Mouse (Mus musculus) splenic B cell, adult 2 months (primary cell): ENCODE data around the gene Prkca.

Experiments
- DNase-seq: peaks from one replicate; pipeline ENCODE4 v3.0.0-alpha.2; 2011; ENCODE audit warnings: low read depth, low spot score
- H3K27me3 ChIP-seq: 2 replicates; pipeline ENCODE4 v1.6.1; 2012; ENCODE audit warnings: mild to moderate bottlenecking, low read length, moderate library complexity, mixed read lengths; ENCODE audit not compliant: control insufficient read depth, poor library complexity, insufficient read depth, severe bottlenecking
- H3K36me3 ChIP-seq: 2 replicates; pipeline ENCODE4 v1.6.1; 2012; ENCODE audit warnings: mild to moderate bottlenecking, low read length, moderate library complexity, mixed read lengths; ENCODE audit not compliant: control insufficient read depth, poor library complexity, insufficient read depth, severe bottlenecking

Prkca gene

DNA sequence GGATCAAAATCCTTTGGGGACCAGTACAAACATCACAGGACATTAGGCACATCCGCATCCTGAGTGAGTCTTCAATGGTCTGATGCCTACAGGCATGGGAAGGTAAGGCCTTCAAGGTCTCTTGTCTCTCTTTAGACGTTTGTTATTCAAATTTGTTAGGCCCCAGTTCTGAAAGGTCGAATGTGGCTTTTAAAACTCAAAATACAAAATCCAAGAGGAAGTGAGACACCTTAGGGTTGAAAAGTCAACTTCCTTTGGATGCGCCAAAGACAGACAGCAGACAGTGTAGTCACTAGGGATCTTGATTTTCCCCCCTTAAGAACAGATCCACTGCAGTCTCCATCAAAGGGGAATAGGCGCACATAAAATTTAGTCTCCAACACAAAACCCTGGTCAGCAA is 187.6 kb downstream of the Prkca start:
- DNase-seq, result no peak
- H3K36me3 ChIP-seq, result no peaks in the 10 kb centered on the region
- H3K27me3 ChIP-seq, result no peaks in the 10 kb centered on the region

DNA sequence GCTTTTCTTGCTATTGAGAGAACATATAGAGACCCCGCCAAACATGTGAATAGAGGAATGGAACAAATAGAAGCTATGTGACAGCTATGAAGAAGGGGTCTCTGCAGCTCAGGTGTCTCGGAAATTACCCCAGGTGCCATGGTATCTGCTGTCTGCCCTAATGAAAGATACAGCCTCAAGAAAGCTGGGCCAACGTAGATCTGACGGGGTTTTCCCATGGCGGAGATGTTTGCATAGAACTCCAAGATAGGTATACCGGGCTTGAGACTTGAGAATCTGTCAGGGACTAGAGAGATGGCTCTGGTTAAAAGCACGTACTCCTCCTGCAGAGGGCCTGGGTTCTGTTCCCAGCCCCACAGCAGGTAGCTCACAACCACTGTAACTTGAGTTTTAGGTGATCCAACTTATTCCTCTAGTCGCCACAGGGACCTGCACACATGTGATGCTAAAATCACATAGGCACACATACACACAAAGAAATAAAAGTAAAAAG is 188.6 kb downstream of the Prkca start:
- H3K27me3 ChIP-seq, result no peaks in the 10 kb centered on the region
- no peaks in the 10 kb centered on the region for H3K36me3 ChIP-seq
- DNase-seq, result no peak

DNA sequence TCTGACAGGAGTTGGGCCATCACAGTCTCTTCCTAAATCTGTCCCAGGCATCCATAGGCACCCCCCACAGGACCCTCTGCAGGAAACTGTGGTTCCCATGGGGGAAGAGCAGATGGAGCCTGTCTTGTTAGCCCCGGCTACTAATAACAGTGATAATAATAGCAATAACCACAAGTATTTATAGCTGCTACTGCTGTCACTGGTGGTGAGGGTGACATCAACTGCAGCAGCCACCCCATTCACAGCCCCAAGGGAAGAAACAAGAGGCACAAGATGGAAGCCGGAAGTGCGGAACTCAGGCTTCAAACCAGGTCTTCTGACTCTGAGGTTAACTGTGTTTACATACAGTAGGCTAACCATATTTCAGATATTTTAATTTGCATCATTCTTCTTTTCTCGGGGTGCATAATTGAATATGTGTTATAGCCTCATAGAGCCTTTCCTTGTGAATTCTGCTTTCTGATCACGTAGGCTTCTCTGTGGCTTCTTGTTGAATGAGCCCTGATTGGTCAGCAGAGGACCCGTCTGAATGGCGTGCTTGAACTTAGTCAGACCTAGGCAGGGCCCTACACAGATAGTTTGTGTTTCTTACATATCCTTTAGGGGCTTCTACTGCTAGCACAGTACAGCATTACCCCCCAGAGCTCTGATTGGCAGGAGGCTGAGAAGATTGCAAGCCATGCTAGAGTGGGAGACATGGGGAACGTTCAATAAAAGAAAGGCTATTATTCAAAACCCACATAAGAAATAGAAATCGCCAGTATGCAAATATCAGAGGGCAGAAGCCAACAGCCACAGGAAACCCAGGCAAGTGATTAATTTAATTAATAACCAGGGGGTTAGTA is 189.5 kb downstream of the Prkca start:
- Histone ChIP-seq H3K27me3 (no peaks in the 10 kb centered on the region), H3K36me3 (no peaks in the 10 kb centered on the region)
- peak; percentile 79 for DNase-seq

DNA sequence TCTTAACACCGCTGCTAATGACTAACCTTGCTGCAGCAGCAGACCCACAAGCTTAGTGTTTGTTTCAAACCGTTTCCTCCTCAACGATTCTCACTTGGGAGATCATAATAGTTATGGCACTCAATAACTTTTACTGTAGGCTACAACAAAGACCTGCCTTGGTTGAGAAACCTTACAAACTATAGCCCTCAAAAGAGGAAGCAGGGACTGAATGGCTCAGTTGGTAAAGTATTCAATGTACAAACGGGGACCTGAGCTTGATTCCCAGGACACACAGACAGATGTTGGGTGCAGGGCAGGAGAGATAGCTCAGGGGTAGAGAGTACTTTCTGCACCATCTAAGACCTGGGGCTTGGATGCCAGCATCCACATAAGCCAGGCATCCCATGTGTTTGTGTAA is 191.1 kb downstream of the Prkca start:
- H3K27me3 ChIP-seq, result no peaks in the 10 kb centered on the region
- DNase-seq, result peak; percentile 55
- H3K36me3 ChIP-seq, result no peaks in the 10 kb centered on the region

DNA sequence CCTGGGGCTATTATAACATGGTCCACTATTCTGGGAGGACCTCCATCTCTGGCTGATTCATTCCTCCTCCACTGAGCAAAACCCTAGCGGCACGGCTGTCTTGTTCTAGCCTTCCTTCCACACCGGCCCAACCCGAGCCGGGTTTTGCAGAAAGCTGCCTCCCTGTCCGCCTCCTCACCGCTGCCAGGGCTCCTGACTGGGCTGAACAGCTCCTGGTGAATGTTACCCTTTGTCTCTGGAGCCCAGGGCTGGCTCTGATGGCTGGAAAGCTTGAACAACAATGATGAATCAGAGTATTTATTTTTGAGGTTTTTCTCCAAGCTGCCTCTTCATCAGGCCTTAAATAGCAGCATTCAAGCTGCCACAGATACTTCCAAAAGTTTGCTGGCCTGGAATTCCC is 193.3 kb downstream of the Prkca start:
- Histone ChIP-seq H3K36me3 (no peaks in the 10 kb centered on the region), H3K27me3 (no peaks in the 10 kb centered on the region)
- no peak for DNase-seq

DNA sequence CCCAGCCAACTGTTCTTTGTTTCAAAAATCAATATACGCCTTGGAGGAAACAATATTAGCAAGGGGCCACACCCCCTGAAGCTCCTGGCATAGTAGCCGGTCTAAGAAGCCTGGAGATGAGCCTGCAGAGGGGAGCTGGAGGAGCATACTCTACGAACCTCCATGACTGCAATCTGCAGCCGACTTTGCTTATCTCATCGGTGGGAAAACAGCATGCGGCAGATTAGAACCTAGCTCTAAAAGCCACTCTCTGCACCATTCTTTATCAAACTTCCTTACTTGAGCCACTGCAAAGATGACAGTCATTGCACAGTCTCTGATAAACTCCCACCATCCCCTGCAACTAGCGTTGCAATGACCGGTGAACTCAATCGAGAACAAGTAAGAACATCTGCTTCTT is 194.5 kb downstream of the Prkca start:
- no peaks in the 10 kb centered on the region for H3K36me3 ChIP-seq
- no peak for DNase-seq

DNA sequence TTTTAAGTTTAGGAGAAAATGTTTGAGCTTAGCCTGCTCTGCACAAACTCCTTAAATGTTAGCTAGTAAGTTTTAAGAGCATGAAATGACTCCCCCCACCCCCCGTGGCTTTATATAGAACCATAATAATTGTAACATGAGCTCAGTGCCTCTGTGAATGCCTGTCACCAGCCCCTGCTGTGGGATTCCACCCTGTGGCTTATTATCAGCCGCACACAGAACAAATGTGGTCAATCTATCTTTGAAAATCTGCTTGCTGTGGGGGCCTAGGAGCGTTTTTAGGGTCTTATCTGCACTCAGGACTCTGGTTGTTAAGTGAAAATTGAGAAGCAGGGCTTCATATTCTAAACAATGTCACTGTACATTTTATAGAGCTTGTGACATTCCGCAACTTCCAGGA is 195.2 kb downstream of the Prkca start:
- no peaks in the 10 kb centered on the region for H3K27me3 ChIP-seq
- DNase-seq, result no peak
- H3K36me3 ChIP-seq, result no peaks in the 10 kb centered on the region

More for the DNA sequence above, 194.5 kb downstream of the Prkca start:
- no peaks in the 10 kb centered on the region for H3K27me3 ChIP-seq

DNA sequence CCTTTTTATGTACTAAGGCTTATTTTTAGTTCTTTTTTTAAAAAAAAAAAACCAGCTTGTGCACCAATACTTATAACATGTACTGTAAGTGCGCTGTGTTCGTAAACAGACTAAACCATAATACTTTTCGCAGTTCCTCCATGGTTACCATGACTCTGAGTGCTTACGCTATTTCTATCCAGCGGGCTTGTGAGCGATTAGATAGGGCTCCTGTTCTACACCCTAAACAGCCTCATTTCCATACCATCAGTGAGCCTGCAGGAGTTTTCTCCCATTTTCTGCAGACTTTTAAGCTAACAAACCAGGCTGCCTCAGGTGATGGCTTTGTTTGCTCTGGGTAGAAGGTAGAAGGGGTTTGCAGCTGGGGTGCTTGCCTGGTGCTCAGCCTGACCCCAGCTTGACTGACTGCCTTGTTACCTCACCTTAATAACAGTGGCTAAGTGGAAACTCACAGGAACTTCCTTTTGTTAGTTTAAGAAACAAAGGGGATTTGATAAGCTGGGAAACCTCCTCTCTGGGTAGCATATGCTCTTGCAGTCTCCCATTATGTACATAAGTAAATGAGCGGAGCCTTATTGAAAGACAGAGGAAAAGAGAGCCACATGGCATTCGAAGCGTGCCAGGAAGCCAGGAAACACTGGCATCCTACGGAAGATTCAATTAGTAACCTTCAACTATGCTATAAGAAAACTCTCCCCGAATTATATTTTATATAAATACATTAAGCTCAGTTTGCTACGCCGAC is 197.8 kb downstream of the Prkca start:
- DNase-seq, result no peak
- no peaks in the 10 kb centered on the region for H3K36me3 ChIP-seq
- no peaks in the 10 kb centered on the region for H3K27me3 ChIP-seq

DNA sequence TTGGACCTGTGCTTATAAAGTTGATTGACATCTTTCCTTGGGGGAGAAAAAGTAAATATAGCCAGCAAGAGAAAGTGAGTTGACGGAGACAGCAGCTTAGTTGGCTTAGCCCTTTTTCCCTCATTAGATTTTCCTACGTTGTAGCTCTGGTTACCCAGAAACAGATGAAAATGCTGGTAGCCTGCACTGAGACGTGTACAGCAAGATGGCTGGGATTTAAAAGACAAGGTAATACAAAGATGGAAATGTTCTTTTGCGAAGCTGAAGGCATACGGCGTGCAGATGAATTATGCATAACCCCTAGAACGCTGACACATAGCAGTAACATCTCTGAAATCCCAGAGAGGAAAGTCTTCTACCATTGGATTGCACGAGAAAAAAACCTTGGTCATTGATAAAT is 198.6 kb downstream of the Prkca start:
- H3K36me3 ChIP-seq, result no peaks in the 10 kb centered on the region
- no peak for DNase-seq
- H3K27me3 ChIP-seq, result no peaks in the 10 kb centered on the region

DNA sequence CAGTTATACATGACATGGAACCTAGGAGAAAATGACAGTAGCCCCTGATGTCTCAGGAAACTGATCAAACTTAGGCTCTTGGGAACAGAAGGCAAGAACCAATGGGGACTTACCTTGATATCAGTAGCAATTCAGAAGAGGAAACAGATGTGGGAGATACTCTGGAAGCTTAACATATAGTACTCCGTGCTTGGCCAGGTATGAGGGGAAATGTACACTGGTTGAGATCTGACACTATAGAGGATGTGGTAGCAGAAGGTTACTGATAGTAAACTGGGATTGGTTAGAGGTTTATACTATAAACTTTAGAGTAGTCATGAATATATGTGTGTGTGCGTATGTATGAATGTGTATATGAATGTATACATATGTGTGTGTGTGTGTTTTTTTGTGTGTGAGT is 200.0 kb downstream of the Prkca start:
- no peak for DNase-seq
- H3K27me3 ChIP-seq, result no peaks in the 10 kb centered on the region
- no peaks in the 10 kb centered on the region for H3K36me3 ChIP-seq

DNA sequence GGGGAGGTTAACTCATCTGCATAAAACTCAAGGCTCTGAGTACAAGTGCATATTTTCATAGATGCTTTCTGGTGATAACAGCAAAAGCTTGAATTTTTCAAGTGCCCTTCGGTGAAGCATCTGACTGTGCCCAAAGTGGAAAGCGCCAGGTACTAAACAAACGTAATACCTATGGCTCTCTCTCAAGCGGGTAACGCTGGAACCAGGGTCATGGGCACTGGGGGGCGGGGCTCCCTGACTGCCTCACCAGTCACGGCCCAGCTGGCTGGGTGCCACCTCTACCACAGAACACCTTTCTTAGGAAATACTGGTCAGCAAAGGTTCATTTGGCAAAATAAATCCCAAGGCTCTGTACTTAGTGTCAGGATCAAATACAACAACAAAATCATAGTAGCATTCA is 203.7 kb downstream of the Prkca start:
- no peaks in the 10 kb centered on the region for H3K36me3 ChIP-seq
- no peak for DNase-seq
- no peaks in the 10 kb centered on the region for H3K27me3 ChIP-seq

DNA sequence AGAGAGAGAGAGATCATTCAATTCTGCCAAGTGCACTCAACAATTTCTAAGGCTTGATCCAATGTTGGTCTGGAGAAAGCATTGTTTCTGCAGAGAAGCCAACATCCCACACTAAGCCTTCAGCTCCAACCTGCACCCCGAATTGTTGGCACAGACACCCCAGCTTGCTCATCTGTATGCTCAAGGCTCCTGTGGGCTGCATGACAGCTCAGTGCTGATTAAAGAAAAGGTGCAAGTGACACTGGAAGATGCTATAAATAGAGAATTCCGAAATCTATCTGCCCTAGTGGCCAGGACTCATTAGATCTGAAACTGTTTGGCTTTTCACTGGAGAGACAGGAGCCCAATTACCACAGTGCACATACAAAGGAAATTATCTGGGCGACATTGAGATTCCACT is 207.4 kb downstream of the Prkca start:
- Histone ChIP-seq H3K27me3 (no peaks in the 10 kb centered on the region), H3K36me3 (no peaks in the 10 kb centered on the region)
- DNase-seq, result no peak

DNA sequence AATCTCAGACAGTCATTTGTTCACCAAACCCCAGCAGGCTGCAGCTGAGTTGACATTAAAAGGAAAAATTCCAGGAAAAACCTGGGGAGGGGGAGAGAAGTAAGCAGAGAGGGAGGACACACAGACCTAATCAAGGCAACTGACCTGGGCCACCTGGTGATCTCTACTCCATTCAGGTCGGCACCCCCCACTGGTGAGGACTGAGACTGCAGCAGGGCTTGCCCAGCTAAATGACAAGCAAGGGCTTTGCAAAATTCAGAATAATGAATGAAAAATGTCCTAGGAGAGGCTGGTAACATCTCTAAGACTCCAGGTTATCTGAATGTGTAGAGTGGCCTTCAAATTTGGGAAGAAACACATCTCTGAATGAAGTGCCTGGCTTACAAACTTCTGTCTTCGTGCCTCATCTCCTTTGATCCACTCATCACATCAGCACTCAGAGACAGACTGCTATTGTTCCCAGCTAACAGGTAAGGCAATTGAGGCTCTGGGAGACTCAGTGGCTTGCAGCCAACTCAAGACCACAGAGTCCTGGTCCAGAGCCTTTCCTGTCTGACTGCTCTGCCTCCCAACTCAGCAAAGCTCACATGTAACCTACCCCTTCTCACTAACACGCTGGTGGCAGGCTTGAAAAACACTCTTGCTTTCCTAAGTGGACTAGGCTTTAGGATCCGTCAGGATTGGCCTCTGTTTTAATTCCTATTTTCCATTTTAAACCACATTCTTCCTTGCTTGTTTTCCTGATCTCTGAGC is 208.1 kb downstream of the Prkca start:
- peak; percentile 48 for DNase-seq
- Histone ChIP-seq H3K36me3 (no peaks in the 10 kb centered on the region), H3K27me3 (no peaks in the 10 kb centered on the region)

DNA sequence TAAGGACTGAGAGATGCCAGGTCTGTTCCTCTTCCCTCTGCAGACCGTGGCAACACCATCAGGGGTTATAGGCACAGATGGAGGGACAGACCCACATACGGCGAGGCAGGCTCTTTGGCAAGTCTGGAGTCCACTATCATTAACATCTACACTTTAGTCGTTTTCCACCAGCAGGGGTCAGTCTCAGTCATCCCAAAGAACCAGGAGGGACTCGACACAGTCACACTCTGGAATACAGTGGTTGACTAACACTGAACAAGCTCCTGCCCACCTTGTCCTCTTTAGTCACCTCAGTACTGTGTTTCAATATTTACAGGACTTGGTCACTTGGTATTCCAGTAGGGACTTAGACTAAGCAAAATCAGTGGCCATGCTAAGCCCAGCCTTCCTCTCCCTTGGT is 215.1 kb downstream of the Prkca start:
- H3K36me3 ChIP-seq, result no peaks in the 10 kb centered on the region
- peak; percentile 79 for DNase-seq
- H3K27me3 ChIP-seq, result no peaks in the 10 kb centered on the region

DNA sequence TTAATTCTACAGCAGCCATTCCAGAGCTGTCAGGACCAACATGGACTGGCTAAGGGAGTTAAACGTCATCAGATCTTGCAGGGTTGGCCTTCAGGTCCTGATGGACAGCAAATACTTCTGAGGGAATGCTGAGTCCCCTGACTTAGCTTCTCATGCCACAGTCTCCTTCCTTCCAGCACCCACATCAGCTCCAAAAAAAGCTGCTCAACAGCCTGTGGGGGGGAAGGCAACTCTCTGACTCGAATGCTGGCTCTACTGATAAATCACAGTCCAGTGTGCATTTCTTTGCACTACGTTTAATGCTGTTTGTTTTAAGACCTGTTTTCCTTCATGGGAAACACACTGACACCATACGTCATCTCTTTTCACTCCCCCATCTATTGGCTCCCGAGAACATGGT is 215.8 kb downstream of the Prkca start:
- no peak for DNase-seq
- no peaks in the 10 kb centered on the region for H3K36me3 ChIP-seq
- no peaks in the 10 kb centered on the region for H3K27me3 ChIP-seq
